Mouse (Mus musculus) natural killer cell, adult 2 months (primary cell): ENCODE results near the gene Itgb5.

Source experiments
- DNase-seq, 2 experiments: peaks; one replicate each; pipeline ENCODE4 v3.0.0; 2022; ENCODE audit warnings: low spot score in 2 of 2

Itgb5 gene

GRCm38 (mm10) chr16:33988358-33989012 is 159.0 kb downstream of the Itgb5 start:
- peak; percentile 27 to 59 for DNase-seq

DNA sequence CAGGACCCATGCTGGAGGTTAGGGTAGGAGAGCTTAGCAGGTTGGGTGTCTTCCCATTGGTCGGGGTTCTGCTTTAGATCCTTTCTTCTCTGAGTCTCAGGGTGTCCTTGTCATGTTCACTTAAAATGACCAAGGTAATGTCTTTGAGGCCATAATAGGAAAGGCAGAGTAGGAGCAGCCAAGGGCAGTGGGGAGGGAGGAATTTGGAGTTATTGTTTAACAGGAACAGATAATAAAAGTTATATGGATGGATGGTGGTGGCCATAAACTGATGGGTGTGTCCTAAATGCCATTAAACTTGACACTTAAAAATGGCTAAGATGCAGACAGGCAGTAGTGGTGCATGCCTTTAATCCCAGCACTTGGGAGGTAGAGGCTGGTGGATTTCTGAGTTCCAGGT is 159.6 kb downstream of the Itgb5 start:
- DNase-seq = no peak

DNA sequence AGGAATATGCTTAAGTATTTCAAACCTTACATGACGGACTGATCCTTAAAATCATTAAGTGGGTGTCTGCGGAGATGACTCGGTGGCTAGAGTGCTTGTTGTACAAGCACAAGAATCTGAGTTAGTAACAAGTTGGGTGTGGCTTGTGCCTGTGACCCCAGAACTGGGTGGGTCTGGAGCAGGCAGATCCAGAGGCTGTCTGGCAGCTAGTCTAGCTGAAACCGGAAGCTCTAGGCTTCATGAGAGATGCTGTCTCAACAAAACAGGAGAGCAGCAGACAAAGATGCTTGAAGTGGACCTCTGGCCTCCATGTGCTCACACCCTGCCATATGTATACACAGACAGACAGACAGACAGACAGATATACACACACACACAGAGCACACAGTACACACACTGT is 161.2 kb downstream of the Itgb5 start:
- DNase-seq = no peak

GRCm38 (mm10) chr16:33994321-33994720 is 164.9 kb downstream of the Itgb5 start:
- DNase-seq = no peak

DNA sequence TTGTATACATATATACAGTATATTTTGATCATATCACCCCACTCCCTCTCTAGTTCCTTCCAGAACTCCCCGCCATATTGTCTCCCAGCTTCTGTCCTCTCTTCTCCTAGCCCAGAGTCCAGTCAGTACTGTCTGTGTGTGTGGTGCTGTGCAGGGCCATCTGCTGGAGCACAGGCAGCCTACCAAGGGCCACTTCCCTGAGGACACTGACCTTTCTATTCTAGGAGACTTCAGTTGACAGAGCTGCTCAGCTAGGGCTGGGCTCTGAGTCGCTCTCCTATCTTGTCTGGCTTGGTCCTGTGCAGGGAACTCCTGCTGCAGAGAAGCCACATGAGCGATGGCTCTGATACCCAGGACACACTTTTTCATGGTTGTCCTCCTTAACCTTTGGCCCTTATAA is 166.0 kb downstream of the Itgb5 start:
- DNase-seq = no peak

- peak; percentile 26 to 61 for DNase-seq
These were observed 166.6 kb downstream of the Itgb5 start for GRCm38 (mm10) chr16:33996030-33996429.

DNA sequence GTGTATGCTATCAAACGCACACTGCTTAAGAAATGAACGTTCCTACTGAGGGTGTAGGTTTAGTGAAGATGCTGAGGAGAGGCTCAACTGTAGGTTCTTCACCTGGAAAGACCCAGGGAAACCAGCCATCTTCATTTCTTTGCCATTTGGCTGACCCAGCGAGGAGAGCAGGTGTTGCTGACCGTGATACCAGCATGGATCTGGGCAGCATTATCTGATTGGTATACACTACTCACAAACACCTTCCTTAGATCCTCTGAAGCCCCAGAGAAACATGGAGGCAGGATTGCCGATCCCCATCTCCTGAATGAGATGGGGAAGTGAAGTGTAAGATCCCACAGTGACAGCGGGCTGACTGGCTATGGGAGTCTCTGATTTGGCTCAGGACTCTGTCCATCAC is 168.5 kb downstream of the Itgb5 start:
- DNase-seq = no peak
